Mouse (Mus musculus): ENCODE measurements around the gene Grin3a.

GRCm38 (mm10) chr4:49631319-49632138 lies 214.0 kb downstream of the Grin3a start, which contains the start of gene Rnf20:
- TF ChIP-seq MEF2A (IDR thresholded peaks at IDR 0.05; ENCODE audit: extremely low read depth, insufficient replicate concordance, low read depth, low read length, poor library complexity, severe bottlenecking): no peak
- TF ChIP-seq USF2 (IDR thresholded peaks at IDR 0.05; ENCODE audit: borderline replicate concordance in 1 of 2, insufficient read depth in 1 of 2, low read depth in 1 of 2, low read length in 2 of 2): no peak
- TF ChIP-seq CTCF (IDR thresholded peaks at IDR 0.05 in 2 of 3, conservative IDR thresholded peaks at IDR 0.05 in 1 of 3; ENCODE audit: control insufficient read depth in 1 of 3, insufficient read depth in 1 of 3, low read depth in 2 of 3, low read length in 3 of 3, poor library complexity in 1 of 3, severe bottlenecking in 1 of 3): no peak
- no peak for TF ChIP-seq CHD2 (IDR thresholded peaks at IDR 0.05; ENCODE audit: low read length)
- TF ChIP-seq ZC3H11A (IDR thresholded peaks at IDR 0.05; ENCODE audit: low read depth, low read length): no peak
- no peak for TF ChIP-seq BHLHE40 (IDR thresholded peaks at IDR 0.05; ENCODE audit: borderline replicate concordance, low read depth, low read length)
- TF ChIP-seq SIN3A (IDR thresholded peaks at IDR 0.05; ENCODE audit: low read length): peak; percentile 90
- TF ChIP-seq KAT2A (conservative IDR thresholded peaks at IDR 0.05; ENCODE audit: low read depth, low read length): peak; percentile 83
- TF ChIP-seq POLR2AphosphoS2 (IDR thresholded peaks at IDR 0.05; ENCODE audit: low read length): peak; percentile 54; the same call in 1 of the 2 replicates
